Mouse (Mus musculus) heart, adult 8-10 months (tissue): Measurements from ENCODE around the gene Slc10a7. TPM values are rescaled to one million over a fixed set of nuclear protein-coding genes. Genes with fewer than 3 reads are reported as not detected.
"Not testable (repeated sequence)": the region's sequence is repeated elsewhere in the genome, so short reads cannot be mapped to it uniquely, and the experiment has no call there.

Experiments used
- DNase-seq: peaks from one replicate; pipeline ENCODE4 v3.0.0; 2022; ENCODE audit warnings: low spot score
- total RNA-seq, 4 experiments: library from RNA; stranded (reverse); gene quantifications; 2 replicates each; pipeline ENCODE4 v1.2.4; 2022

Gene Slc10a7
- total RNA-seq, 4 experiments from 2014 or later, result 3.1 to 6.3 (median 4.9) TPM

- no peak for DNase-seq
Observed at GRCm38 (mm10) chr8:78667399-78667798, 158.3 kb downstream of the Slc10a7 start.

GRCm38 (mm10) chr8:78668206-78668605, 159.1 kb downstream of the Slc10a7 start:
- DNase-seq, result no peak

GRCm38 (mm10) chr8:78670241-78670640, 161.1 kb downstream of the Slc10a7 start:
- no peak for DNase-seq

- DNase-seq, result no peak
Observed at GRCm38 (mm10) chr8:78678541-78679219, 169.5 kb downstream of the Slc10a7 start.

GRCm38 (mm10) chr8:78690795-78691194, 181.6 kb downstream of the Slc10a7 start:
- DNase-seq, result no peak

- DNase-seq, result no peak
Observed at GRCm38 (mm10) chr8:78698331-78698741, 189.2 kb downstream of the Slc10a7 start.

GRCm38 (mm10) chr8:78703068-78703820, 194.1 kb downstream of the Slc10a7 start:
- no peak for DNase-seq

- no peak for DNase-seq
Observed at GRCm38 (mm10) chr8:78705980-78706379, 196.8 kb downstream of the Slc10a7 start.

- no peak for DNase-seq
Observed at GRCm38 (mm10) chr8:78709948-78710644, 200.9 kb downstream of the Slc10a7 start.

- no peak for DNase-seq
Observed at GRCm38 (mm10) chr8:78710961-78711360, 201.8 kb downstream of the Slc10a7 start.

GRCm38 (mm10) chr8:78714880-78715279, 205.7 kb downstream of the Slc10a7 start:
- no peak for DNase-seq

- no peak for DNase-seq
Observed at GRCm38 (mm10) chr8:78716546-78716945, 207.4 kb downstream of the Slc10a7 start.

GRCm38 (mm10) chr8:78717191-78717590, 208.0 kb downstream of the Slc10a7 start:
- not testable (repeated sequence) for DNase-seq

GRCm38 (mm10) chr8:78719279-78720040, 210.3 kb downstream of the Slc10a7 start:
- no peak for DNase-seq

GRCm38 (mm10) chr8:78720041-78720414, 210.9 kb downstream of the Slc10a7 start:
- DNase-seq, result no peak

- no peak for DNase-seq
Observed at GRCm38 (mm10) chr8:78721576-78721975, 212.4 kb downstream of the Slc10a7 start.

- no peak for DNase-seq
Observed at GRCm38 (mm10) chr8:78722201-78722600, 213.1 kb downstream of the Slc10a7 start.

GRCm38 (mm10) chr8:78724832-78725231, 215.7 kb downstream of the Slc10a7 start:
- no peak for DNase-seq

- no peak for DNase-seq
Observed at GRCm38 (mm10) chr8:78728240-78728639, 219.1 kb downstream of the Slc10a7 start.

- DNase-seq, result no peak
Observed at GRCm38 (mm10) chr8:78732410-78732809, 223.3 kb downstream of the Slc10a7 start.

- no peak for DNase-seq
Observed at GRCm38 (mm10) chr8:78732995-78733512, 223.9 kb downstream of the Slc10a7 start.
